10 mouse cellular contexts compared by ENCODE assay signal in the genomic region with DNA sequence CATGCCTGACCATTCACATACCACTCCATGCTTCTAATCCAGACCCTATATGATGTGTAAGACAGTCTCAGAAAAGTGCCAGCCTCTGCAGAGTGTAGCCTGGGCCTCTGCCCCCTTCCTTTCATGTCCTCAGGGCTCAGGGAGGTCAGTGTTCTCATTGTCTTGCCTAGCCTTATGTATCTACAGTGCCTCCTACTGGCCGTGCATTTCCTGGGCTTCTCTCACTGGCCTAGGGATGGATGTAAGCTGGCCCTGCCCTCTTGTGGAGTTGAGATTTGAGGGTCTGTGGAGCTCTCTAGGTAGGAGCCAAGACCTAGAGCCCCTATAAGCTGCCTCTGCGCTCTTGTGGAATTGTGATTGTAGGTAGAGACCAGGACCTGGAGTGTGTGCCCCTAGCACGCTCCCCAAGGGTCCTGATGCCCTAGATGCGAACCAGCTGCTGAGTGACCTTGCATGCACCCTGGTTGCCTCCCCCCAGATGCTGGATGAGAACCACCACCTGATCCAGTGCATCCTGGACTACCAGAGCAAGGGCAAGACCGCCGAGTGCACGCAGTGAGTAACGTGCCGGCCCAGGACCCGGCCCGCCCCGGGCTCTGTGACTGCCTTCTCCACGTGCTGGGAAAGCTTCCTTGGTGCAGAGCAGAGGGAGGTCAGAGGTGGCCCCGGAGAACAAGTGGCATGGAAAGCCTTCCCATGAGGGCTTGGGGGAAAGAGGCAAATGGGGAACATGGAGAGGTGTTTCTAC. TPM values are rescaled to one million over a fixed set of nuclear protein-coding genes. Genes with fewer than 3 reads are reported as not detected.
DNase-seq lines count a peak whose midpoint lies in the region; ATAC-seq and TF ChIP-seq lines count a peak whose summit lies in the region.
"Had no signal": no experiment of that assay in that cellular context is flagged by ENCODE, and none has a peak within 500 bp of the region (broad histone marks: within the 10 kb centered on the region; RNA-seq: fewer than 3 reads in every experiment).

No protein-coding gene starts in this region.

- H3K4me2 ChIP-seq in embryonic facial prominence, embryonic 11.5 days (ENCODE audit: low read depth, low read length) = no peak overlapping the region
- no peak overlapping the region for H3K4me2 ChIP-seq in neural tube, embryonic 13.5 days

- ATAC-seq in embryonic facial prominence, embryonic 11.5 days (replicated peaks; ENCODE audit: insufficient number of reproducible peaks, low FRiP score, low TSS enrichment, low read depth) = no peak
- 0 out of 2 replicates have a peak, but pooled peaks have one; percentile 14 for ATAC-seq in erythroblast, adult 5-6 weeks (replicated peaks; ENCODE audit: low FRiP score, poor library complexity, severe bottlenecking)
- peak; percentile 26; the same call in 1 of the 2 replicates for ATAC-seq in neural tube, embryonic 13.5 days (ENCODE audit: low read depth)

- H3K27ac ChIP-seq in embryonic facial prominence, embryonic 11.5 days (replicated peaks; ENCODE audit: low read depth, low read length) = no peak overlapping the region
- no peak overlapping the region for H3K27ac ChIP-seq in embryonic facial prominence, embryonic 10.5 days (replicated peaks)
- H3K27ac ChIP-seq in neural tube, embryonic 13.5 days (replicated peaks) = no peak overlapping the region

- no peaks in the 10 kb centered on the region for H3K4me1 ChIP-seq in embryonic facial prominence, embryonic 11.5 days (ENCODE audit: control insufficient read depth, insufficient read depth, low read length)
- peaks cover 13% of the 10 kb centered on the region for H3K4me1 ChIP-seq in embryonic facial prominence, embryonic 10.5 days
- H3K4me1 ChIP-seq in lung, adult 2 months (ENCODE audit: control insufficient read depth, insufficient read depth, low read length) = peaks cover 3% of the 10 kb centered on the region
- 0 out of 2 replicates have a peak, but pooled peaks cover 6% of the 10 kb centered on the region for H3K4me1 ChIP-seq in neural tube, embryonic 13.5 days (replicated peaks)

- no peak overlapping the region for H3K9ac ChIP-seq in embryonic facial prominence, embryonic 11.5 days (replicated peaks; ENCODE audit: low read length)
- no peak overlapping the region for H3K9ac ChIP-seq in neural tube, embryonic 13.5 days

- DNase-seq in embryonic facial prominence, embryonic 11.5 days (ENCODE audit: low spot score) = peak; percentile 26
- no peak for DNase-seq in embryonic facial prominence, embryonic 10.5 days (ENCODE audit: low spot score)
- no peak for DNase-seq in lung, adult 2 months
- no peak for DNase-seq in lung, postnatal 25 days (ENCODE audit: low spot score)
- no peak for DNase-seq in right cerebral cortex, adult 2 months (ENCODE audit: low spot score in 2 of 2)
- no peak for DNase-seq in layer of hippocampus, adult 8-10 months (ENCODE audit: low spot score in 2 of 2)

- no peak overlapping the region for H3K4me3 ChIP-seq in embryonic facial prominence, embryonic 11.5 days (ENCODE audit: low read depth, low read length)
- no peak overlapping the region for H3K4me3 ChIP-seq in embryonic facial prominence, embryonic 10.5 days
- no peak overlapping the region for H3K4me3 ChIP-seq in lung, adult 2 months (replicated peaks; ENCODE audit: extremely low read depth, low read depth, low read length)
- no peak overlapping the region for H3K4me3 ChIP-seq in neural tube, embryonic 13.5 days

- no peaks in the 10 kb centered on the region for H3K9me3 ChIP-seq in embryonic facial prominence, embryonic 11.5 days (replicated peaks; ENCODE audit: control insufficient read depth, low read length)
- no peaks in the 10 kb centered on the region for H3K9me3 ChIP-seq in embryonic facial prominence, embryonic 10.5 days
- H3K9me3 ChIP-seq in neural tube, embryonic 13.5 days = no peaks in the 10 kb centered on the region

- H3K36me3 ChIP-seq in embryonic facial prominence, embryonic 11.5 days (replicated peaks; ENCODE audit: control insufficient read depth, insufficient read depth, low read depth, low read length) = no peaks in the 10 kb centered on the region; the same call in none of the 2 replicates
- H3K36me3 ChIP-seq in embryonic facial prominence, embryonic 10.5 days (replicated peaks) = peaks cover 63% of the 10 kb centered on the region
- H3K36me3 ChIP-seq in neural tube, embryonic 13.5 days = peaks cover 58% of the 10 kb centered on the region

- no peaks in the 10 kb centered on the region for H3K27me3 ChIP-seq in embryonic facial prominence, embryonic 11.5 days (ENCODE audit: control insufficient read depth, insufficient read depth, low read length)
- H3K27me3 ChIP-seq in embryonic facial prominence, embryonic 10.5 days (replicated peaks; ENCODE audit: low read depth, poor library complexity, severe bottlenecking) = no peaks in the 10 kb centered on the region
- no peaks in the 10 kb centered on the region for H3K27me3 ChIP-seq in neural tube, embryonic 13.5 days

- WGBS in embryonic facial prominence, embryonic 11.5 days = 82% methylated on average over 14 of the region's 14 CpGs
- 87% methylated on average over 14 of the region's 14 CpGs for WGBS in embryonic facial prominence, embryonic 10.5 days
- 91% methylated on average over 14 of the region's 14 CpGs for WGBS in lung, adult 2 months
- WGBS in neural tube, embryonic 13.5 days = 87% methylated on average over 14 of the region's 14 CpGs

- TF ChIP-seq POLR2A in lung, adult 2 months (IDR thresholded peaks at IDR 0.05; ENCODE audit: borderline replicate concordance, extremely low read depth, low read depth, low read length) = no peak

- TF ChIP-seq CTCF in lung, adult 2 months (IDR thresholded peaks at IDR 0.05; ENCODE audit: insufficient read depth, low read length) = peak; percentile 43; the same call in 1 of the 2 replicates

RNA-seq across cellular contexts. Expression of gene Ss18l1, which starts 9.9 kb away (rescaled TPM):
- 8.0 and 9.5 TPM in 2 replicates for polyA plus RNA-seq in embryonic facial prominence, embryonic 11.5 days (2014; fragmentation: Nextera tagmentation; extraction: Ambion mirVana)
- polyA plus RNA-seq in embryonic facial prominence, embryonic 10.5 days (2016; fragmentation: Nextera tagmentation; extraction: Ambion mirVana) = 8.3 and 8.6 TPM in 2 replicates
- 7.1 and 7.4 TPM in 2 replicates for polyA plus RNA-seq in lung, adult 2 months (2012; rRNA removed)
- total RNA-seq in erythroblast, adult 5-6 weeks (2015; ENCODE audit: low replicate concordance) = not detected in 2 replicates
- 0.34 and 0.84 TPM in 2 replicates for total RNA-seq in erythroblast, adult 5-6 weeks (2017; ENCODE audit: low replicate concordance)
- 44.8 and 45.2 TPM in 2 replicates for polyA plus RNA-seq in neural tube, embryonic 13.5 days (2015; fragmentation: Nextera tagmentation; extraction: Ambion mirVana)
- total RNA-seq in layer of hippocampus, adult 8-10 months (2022) = 10 to 100 TPM; 41.2 to 46.5 (median 43.2) TPM

RNA-seq across cellular contexts. Expression of gene Psma7, which starts 9.9 kb away (rescaled TPM):
- polyA plus RNA-seq in embryonic facial prominence, embryonic 11.5 days (2014; fragmentation: Nextera tagmentation; extraction: Ambion mirVana) = 751 and 753 TPM in 2 replicates
- polyA plus RNA-seq in embryonic facial prominence, embryonic 10.5 days (2016; fragmentation: Nextera tagmentation; extraction: Ambion mirVana) = 909 and 921 TPM in 2 replicates
- polyA plus RNA-seq in lung, adult 2 months (2012; rRNA removed) = 98.3 and 115 TPM in 2 replicates
- 66.3 and 90.5 TPM in 2 replicates for total RNA-seq in erythroblast, adult 5-6 weeks (2015; ENCODE audit: low replicate concordance)
- total RNA-seq in erythroblast, adult 5-6 weeks (2017; ENCODE audit: low replicate concordance) = 48.8 and 90.3 TPM in 2 replicates
- 695 and 718 TPM in 2 replicates for polyA plus RNA-seq in neural tube, embryonic 13.5 days (2015; fragmentation: Nextera tagmentation; extraction: Ambion mirVana)
- total RNA-seq in layer of hippocampus, adult 8-10 months (2022) = 100 to 1,000 TPM; 152 to 188 (median 166) TPM

RNA-seq across cellular contexts. Expression of gene Mtg2, which starts 18.2 kb away (rescaled TPM):
- polyA plus RNA-seq in embryonic facial prominence, embryonic 11.5 days (2014; fragmentation: Nextera tagmentation; extraction: Ambion mirVana) = 25.5 and 28.1 TPM in 2 replicates
- 31.3 and 33.0 TPM in 2 replicates for polyA plus RNA-seq in embryonic facial prominence, embryonic 10.5 days (2016; fragmentation: Nextera tagmentation; extraction: Ambion mirVana)
- 15.2 and 17.1 TPM in 2 replicates for polyA plus RNA-seq in lung, adult 2 months (2012; rRNA removed)
- not detected in 2 replicates for total RNA-seq in erythroblast, adult 5-6 weeks (2015; ENCODE audit: low replicate concordance)
- 2.8 and 4.9 TPM in 2 replicates for total RNA-seq in erythroblast, adult 5-6 weeks (2017; ENCODE audit: low replicate concordance)
- polyA plus RNA-seq in neural tube, embryonic 13.5 days (2015; fragmentation: Nextera tagmentation; extraction: Ambion mirVana) = 31.5 and 32.9 TPM in 2 replicates
- 10 to 100 TPM; 15.6 to 25.8 (median 19.3) TPM for total RNA-seq in layer of hippocampus, adult 8-10 months (2022)

RNA-seq across cellular contexts. Expression of gene Lsm14b, which starts 27.4 kb away (rescaled TPM):
- 9.8 and 11.1 TPM in 2 replicates for polyA plus RNA-seq in embryonic facial prominence, embryonic 11.5 days (2014; fragmentation: Nextera tagmentation; extraction: Ambion mirVana)
- 8.6 and 9.9 TPM in 2 replicates for polyA plus RNA-seq in embryonic facial prominence, embryonic 10.5 days (2016; fragmentation: Nextera tagmentation; extraction: Ambion mirVana)
- 19.8 and 24.0 TPM in 2 replicates for polyA plus RNA-seq in lung, adult 2 months (2012; rRNA removed)
- 1.7 and 7.3 TPM in 2 replicates for total RNA-seq in erythroblast, adult 5-6 weeks (2015; ENCODE audit: low replicate concordance)
- total RNA-seq in erythroblast, adult 5-6 weeks (2017; ENCODE audit: low replicate concordance) = 1.3 and 10.0 TPM in 2 replicates
- 19.7 and 20.6 TPM in 2 replicates for polyA plus RNA-seq in neural tube, embryonic 13.5 days (2015; fragmentation: Nextera tagmentation; extraction: Ambion mirVana)
- total RNA-seq in layer of hippocampus, adult 8-10 months (2022) = 10 to 100 TPM; 83.3 to 97.9 (median 92.6) TPM

RNA-seq across cellular contexts. Expression of gene Hrh3, which starts 52.1 kb away (rescaled TPM):
- 0.41 and 0.52 TPM in 2 replicates for polyA plus RNA-seq in embryonic facial prominence, embryonic 11.5 days (2014; fragmentation: Nextera tagmentation; extraction: Ambion mirVana)
- polyA plus RNA-seq in embryonic facial prominence, embryonic 10.5 days (2016; fragmentation: Nextera tagmentation; extraction: Ambion mirVana) = 0.49 and 0.67 TPM in 2 replicates
- 0.10 and 0.15 TPM in 2 replicates for polyA plus RNA-seq in lung, adult 2 months (2012; rRNA removed)
- total RNA-seq in erythroblast, adult 5-6 weeks (2015; ENCODE audit: low replicate concordance) = not detected in 2 replicates
- total RNA-seq in erythroblast, adult 5-6 weeks (2017; ENCODE audit: low replicate concordance) = not detected in 2 replicates
- 2.5 TPM in 2 replicates for polyA plus RNA-seq in neural tube, embryonic 13.5 days (2015; fragmentation: Nextera tagmentation; extraction: Ambion mirVana)
- total RNA-seq in layer of hippocampus, adult 8-10 months (2022) = 10 to 100 TPM; 48.3 to 55.8 (median 50.0) TPM
- total RNA-seq: heart, adult 18-20 months had no signal
- polyA plus RNA-seq: stomach, embryonic 14.5 days had no signal
